Mouse (Mus musculus) heart, adult 2 months (tissue): ENCODE data around the gene Lgr4. TPM values are rescaled to one million over a fixed set of nuclear protein-coding genes. Genes with fewer than 3 reads are reported as not detected.

Source experiments
- DNase-seq, 2 experiments: peaks; one replicate each; pipeline ENCODE4 v3.0.0; 2021
- H3K27ac ChIP-seq: fragments of 200-600 bp; 2 replicates; pipeline ENCODE4 v1.8.1; 2022
- H3K27me3 ChIP-seq: fragments of 200-500 bp; 2 replicates; pipeline ENCODE4 v1.6.1; 2012; ENCODE audit warnings: mild to moderate bottlenecking, low read length, inconsistent platforms, mixed read lengths; ENCODE audit not compliant: control insufficient read depth, insufficient read depth
- H3K36me3 ChIP-seq: fragments of 200-500 bp; 2 replicates; pipeline ENCODE4 v1.6.1; 2012; ENCODE audit warnings: low read length, inconsistent platforms; ENCODE audit not compliant: control insufficient read depth, insufficient read depth
- H3K4me1 ChIP-seq: fragments of 200-500 bp; 2 replicates; pipeline ENCODE4 v1.6.1; 2011; ENCODE audit warnings: low read length; ENCODE audit not compliant: control insufficient read depth, insufficient read depth
- H3K4me3 ChIP-seq: fragments of 200-600 bp; 2 replicates; pipeline ENCODE4 v1.8.1; 2022
- H3K79me2 ChIP-seq: fragments of 200-500 bp; replicated peaks from 2 replicates; pipeline ENCODE4 v1.6.1; 2012; ENCODE audit warnings: mild to moderate bottlenecking, inconsistent platforms, low read length, moderate library complexity, mixed read lengths; ENCODE audit not compliant: control insufficient read depth, insufficient read depth
- H3K9ac ChIP-seq: fragments of 200-500 bp; 2 replicates; pipeline ENCODE4 v1.6.1; 2012; ENCODE audit warnings: low read depth, mild to moderate bottlenecking, control low read depth, inconsistent platforms, low read length, mixed read lengths
- CTCF ChIP-seq: fragments of 200-600 bp; IDR thresholded peaks from 2 replicates; pipeline ENCODE4 v1.8.1; 2022; ENCODE audit warnings: antibody characterized with exemption, mild to moderate bottlenecking, moderate library complexity
- EP300 ChIP-seq: fragments of 200-500 bp; IDR thresholded peaks from 2 replicates; pipeline ENCODE4 v1.6.1; 2011; ENCODE audit warnings: low read depth, low read length, control low read depth; ENCODE audit not compliant: insufficient read depth
- POLR2A ChIP-seq: fragments of 200-500 bp; IDR thresholded peaks from 2 replicates; pipeline ENCODE4 v1.6.1; 2011; ENCODE audit warnings: mild to moderate bottlenecking, low read depth, low read length, control low read depth; ENCODE audit not compliant: insufficient read depth
- WGBS: fragments of 180-500 bp; shearing (Covaris S2); methylation state at CpG from one replicate; pipeline ENCODE4 v1.1.7; 2018; 5-methylcytosine and 5-hydroxymethylcytosine counted together
- intact Hi-C: fragments of 180-260 bp; cut with DNase I; formaldehyde crosslinking; loops from one replicate; pipeline ENCODE4 v1.15.1; 2025
- polyA plus RNA-seq: library from polyadenylated mRNA; depleted of rRNA; stranded (reverse); fragments of >200 nt; gene quantifications from 2 replicates; pipeline ENCODE4 v1.2.3, GENCODE M21; 2012
- total RNA-seq, 2 experiments: library from RNA; stranded (reverse); gene quantifications; 2 replicates each; pipeline ENCODE4 v1.2.3; 2021

Gene Lgr4
- total and polyA plus RNA-seq, 3 experiments: 13.5 to 23.7 (median 22.1) TPM

GRCm38 (mm10) chr2:109959407-109960075 lies 42.1 kb downstream of the Lgr4 start:
- 0 out of 2 replicates have a peak, but pooled peaks cover 1% of the 10 kb centered on the region for H3K79me2 ChIP-seq
- 62% methylated on average over 11 of the region's 11 CpGs for WGBS
- H3K4me3 ChIP-seq: 0 out of 2 replicates have a peak overlapping the region, but pooled peaks have one; percentile 2
- DNase-seq: peak; percentile 14 to 32
- peaks cover 9% of the 10 kb centered on the region for H3K4me1 ChIP-seq
- no peak overlapping the region for H3K9ac ChIP-seq
- TF ChIP-seq CTCF (no peak), EP300 (no peak), POLR2A (no peak)
- peaks cover 4% of the 10 kb centered on the region for H3K36me3 ChIP-seq
- intact Hi-C loops: loop anchor here (5.0 kb wide), 1 partner anchor 42 kb away; the partner anchor contains the start of gene Lgr4
- H3K27me3 ChIP-seq: no peaks in the 10 kb centered on the region
- peak overlapping the region; percentile 17 for H3K27ac ChIP-seq

GRCm38 (mm10) chr2:109960246-109960645 lies 42.8 kb downstream of the Lgr4 start:
- no peak for DNase-seq
- H3K79me2 ChIP-seq: 0 out of 2 replicates have a peak, but pooled peaks cover 1% of the 10 kb centered on the region
- H3K36me3 ChIP-seq: peaks cover 2% of the 10 kb centered on the region
- 81% methylated on average over 3 of the region's 3 CpGs for WGBS
- no peak overlapping the region for H3K9ac ChIP-seq
- no peak overlapping the region for H3K27ac ChIP-seq
- H3K4me1 ChIP-seq: peaks cover 5% of the 10 kb centered on the region
- TF ChIP-seq CTCF: no peak
- TF ChIP-seq EP300: no peak
- TF ChIP-seq POLR2A: no peak
- intact Hi-C loops: loop anchor here (5.0 kb wide), 1 partner anchor 43 kb away; the partner anchor contains the start of gene Lgr4
- no peak overlapping the region for H3K4me3 ChIP-seq
- no peaks in the 10 kb centered on the region for H3K27me3 ChIP-seq

GRCm38 (mm10) chr2:109961174-109961573 lies 43.7 kb downstream of the Lgr4 start:
- no peak for DNase-seq
- Histone ChIP-seq H3K4me3 (no peak overlapping the region), H3K27me3 (no peaks in the 10 kb centered on the region), H3K4me1 (peaks cover 5% of the 10 kb centered on the region), H3K27ac (no peak overlapping the region), H3K36me3 (peaks cover 2% of the 10 kb centered on the region), H3K79me2 (0 out of 2 replicates have a peak, but pooled peaks cover 1% of the 10 kb centered on the region), H3K9ac (no peak overlapping the region)
- 83% methylated on average over 4 of the region's 4 CpGs for WGBS
- no peak for TF ChIP-seq CTCF
- no peak for TF ChIP-seq EP300
- no peak for TF ChIP-seq POLR2A
- intact Hi-C loops: loop anchor here (5.0 kb wide), 1 partner anchor 44 kb away; the partner anchor contains the start of gene Lgr4

GRCm38 (mm10) chr2:109963591-109964258 lies 46.3 kb downstream of the Lgr4 start:
- Histone ChIP-seq H3K27ac (no peak overlapping the region), H3K79me2 (0 out of 2 replicates have a peak, but pooled peaks cover 1% of the 10 kb centered on the region)
- TF ChIP-seq CTCF (no peak), POLR2A (no peak), EP300 (no peak)

GRCm38 (mm10) chr2:109965753-109966420 lies 48.4 kb downstream of the Lgr4 start:
- no peak for DNase-seq
- H3K36me3 ChIP-seq: peaks cover 3% of the 10 kb centered on the region
- no peak overlapping the region for H3K4me3 ChIP-seq
- intact Hi-C loops: no loop called here
- no peaks in the 10 kb centered on the region for H3K4me1 ChIP-seq
- no peak for TF ChIP-seq CTCF
- TF ChIP-seq POLR2A: no peak
- TF ChIP-seq EP300: no peak
- no peak overlapping the region for H3K9ac ChIP-seq
- 79% methylated on average over 9 of the region's 9 CpGs for WGBS
- 0 out of 2 replicates have a peak, but pooled peaks cover 1% of the 10 kb centered on the region for H3K79me2 ChIP-seq
- no peak overlapping the region for H3K27ac ChIP-seq
- no peaks in the 10 kb centered on the region for H3K27me3 ChIP-seq

More at GRCm38 (mm10) chr2:109963591-109964258, 46.3 kb downstream of the Lgr4 start:
- H3K36me3 ChIP-seq: peaks cover under 1% of the 10 kb centered on the region
- no peak overlapping the region for H3K4me3 ChIP-seq
- 60% methylated on average over 5 of the region's 5 CpGs for WGBS
- no peaks in the 10 kb centered on the region for H3K27me3 ChIP-seq
- no peak for DNase-seq
- H3K4me1 ChIP-seq: peaks cover 5% of the 10 kb centered on the region
- intact Hi-C loops: loop anchor here (5.0 kb wide), 1 partner anchor 46 kb away; the partner anchor contains the start of gene Lgr4
- H3K9ac ChIP-seq: no peak overlapping the region
